Mouse (Mus musculus) stomach, postnatal 0 days (tissue): ENCODE data around the gene Amigo2.

Experiments
- CTCF ChIP-seq: IDR thresholded peaks from 2 replicates; pipeline ENCODE4 v1.5.1; 2016; ENCODE audit warnings: antibody characterized with exemption, low read depth, mild to moderate bottlenecking, moderate library complexity
- EP300 ChIP-seq: optimal IDR thresholded peaks from 2 replicates; pipeline ENCODE3; 2016; ENCODE audit warnings: antibody characterized with exemption

DNA sequence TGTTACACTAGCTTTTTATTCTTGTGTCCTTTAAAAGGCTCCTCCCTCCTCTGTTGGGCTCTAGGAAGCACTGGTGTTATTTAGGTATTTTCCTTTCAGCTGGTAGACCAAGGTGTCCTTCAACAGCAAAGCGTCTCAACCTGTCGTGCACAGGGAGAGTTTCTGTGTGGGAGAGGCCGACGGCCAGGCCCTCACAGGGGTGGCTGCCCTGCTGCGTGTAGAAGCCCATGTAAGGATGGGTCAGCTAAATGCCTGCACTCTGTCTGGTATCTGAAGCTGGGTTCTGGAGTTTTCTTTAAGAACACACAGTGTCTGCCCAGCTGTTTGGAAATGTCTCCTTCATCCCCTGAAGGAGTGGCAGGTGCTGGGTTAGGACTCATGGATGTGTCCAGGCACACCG lies 43.3 kb upstream of the Amigo2 start:
- no peak for TF ChIP-seq CTCF
- TF ChIP-seq EP300 = no peak
